Mouse (Mus musculus) megakaryocyte, embryonic 14.5 days (primary cell): ENCODE results near the gene Lztr1.

ENCODE experiments used
- FLI1 ChIP-seq: IDR thresholded peaks from 2 replicates; pipeline ENCODE4 v1.6.1; 2012; ENCODE audit warnings: low read length, inconsistent platforms, mixed read lengths
- GATA1 ChIP-seq: IDR thresholded peaks from 3 replicates; pipeline ENCODE4 v1.6.1; 2012; ENCODE audit warnings: mixed read lengths, low read length, inconsistent platforms, borderline replicate concordance

GRCm38 (mm10) chr16:17556907-17557306 lies 48.4 kb downstream of the Lztr1 start:
- TF ChIP-seq GATA1 (no peak), FLI1 (no peak)
